Mouse (Mus musculus) kidney, postnatal 4 days (tissue): ENCODE data around the gene Pmpcb.

Source experiments
- DNase-seq, 2 experiments: peaks; one replicate each; pipeline ENCODE4 v3.0.0; 2021; ENCODE audit warnings: mixed read lengths in 2 of 2

Gene Pmpcb

GRCm38 (mm10) chr5:21804837-21805236 is 67.9 kb downstream of the Pmpcb start:
- no peak for DNase-seq
